Mouse (Mus musculus): ENCODE results near the gene Zfp64. TPM values are rescaled to one million over a fixed set of nuclear protein-coding genes. Genes with fewer than 3 reads are reported as not detected.
"Not testable (repeated sequence)": the region's sequence is repeated elsewhere in the genome, so short reads cannot be mapped to it uniquely, and the experiment has no call there.

Gene Zfp64
- polyA plus RNA-seq, 1 experiment from 2014 or later, result 24.1 TPM

GRCm38 (mm10) chr2:168864905-168865304 lies 90.5 kb downstream of the Zfp64 start:
- ATAC-seq (ENCODE audit: low FRiP score), result no peak

GRCm38 (mm10) chr2:168862694-168863093 lies 92.7 kb downstream of the Zfp64 start:
- WGBS, result 53% methylated on average over 4 of the region's 4 CpGs
- H3K27ac ChIP-seq (replicated peaks), result no peak overlapping the region
- ATAC-seq (ENCODE audit: low FRiP score), result no peak

More at GRCm38 (mm10) chr2:168864905-168865304, 90.5 kb downstream of the Zfp64 start:
- Histone ChIP-seq H3K9me3 (replicated peaks) (no peaks in the 10 kb centered on the region), H3K4me2 (no peak overlapping the region), H3K9ac (replicated peaks) (no peak overlapping the region), H3K36me3 (no peaks in the 10 kb centered on the region), H3K4me1 (peaks cover 4% of the 10 kb centered on the region), H3K27me3 (replicated peaks) (no peaks in the 10 kb centered on the region), H3K4me3 (replicated peaks) (no peak overlapping the region), H3K27ac (replicated peaks) (no peak overlapping the region)
- 88% methylated on average over 5 of the region's 5 CpGs for WGBS

GRCm38 (mm10) chr2:168860922-168861740 lies 94.3 kb downstream of the Zfp64 start:
- Histone ChIP-seq H3K36me3 (no peaks in the 10 kb centered on the region), H3K27ac (replicated peaks) (no peak overlapping the region), H3K4me3 (replicated peaks) (no peak overlapping the region), H3K4me1 (peaks cover 4% of the 10 kb centered on the region), H3K9me3 (replicated peaks) (no peaks in the 10 kb centered on the region), H3K9ac (replicated peaks) (no peak overlapping the region), H3K4me2 (no peak overlapping the region), H3K27me3 (replicated peaks) (no peaks in the 10 kb centered on the region)
- WGBS, result 29% methylated on average over 24 of the region's 24 CpGs
- ATAC-seq (ENCODE audit: low FRiP score), result no peak

More at GRCm38 (mm10) chr2:168862694-168863093, 92.7 kb downstream of the Zfp64 start:
- Histone ChIP-seq H3K4me2 (no peak overlapping the region), H3K9ac (replicated peaks) (no peak overlapping the region), H3K36me3 (no peaks in the 10 kb centered on the region), H3K4me1 (peaks cover 4% of the 10 kb centered on the region), H3K9me3 (replicated peaks) (no peaks in the 10 kb centered on the region), H3K27me3 (replicated peaks) (no peaks in the 10 kb centered on the region), H3K4me3 (replicated peaks) (no peak overlapping the region)

GRCm38 (mm10) chr2:168860032-168860691 lies 95.2 kb downstream of the Zfp64 start:
- no peaks in the 10 kb centered on the region for H3K36me3 ChIP-seq
- 10% methylated on average over 16 of the region's 16 CpGs for WGBS
- H3K4me2 ChIP-seq, result no peak overlapping the region
- no peaks in the 10 kb centered on the region for H3K9me3 ChIP-seq (replicated peaks)
- no peak overlapping the region for H3K9ac ChIP-seq (replicated peaks)
- no peak overlapping the region for H3K27ac ChIP-seq (replicated peaks)
- no peak for ATAC-seq (ENCODE audit: low FRiP score)
- H3K4me1 ChIP-seq, result peaks cover 4% of the 10 kb centered on the region
- no peaks in the 10 kb centered on the region for H3K27me3 ChIP-seq (replicated peaks)
- H3K4me3 ChIP-seq (replicated peaks), result no peak overlapping the region

GRCm38 (mm10) chr2:168856638-168857037 lies 98.7 kb downstream of the Zfp64 start:
- no peaks in the 10 kb centered on the region for H3K27me3 ChIP-seq (replicated peaks)
- ATAC-seq (ENCODE audit: low FRiP score), result no peak
- H3K9ac ChIP-seq (replicated peaks), result no peak overlapping the region
- 75% methylated on average over 7 of the region's 7 CpGs for WGBS
- H3K36me3 ChIP-seq, result no peaks in the 10 kb centered on the region
- no peaks in the 10 kb centered on the region for H3K9me3 ChIP-seq (replicated peaks)
- H3K4me1 ChIP-seq, result peaks cover 4% of the 10 kb centered on the region
- H3K4me2 ChIP-seq, result no peak overlapping the region
- H3K27ac ChIP-seq (replicated peaks), result no peak overlapping the region
- no peak overlapping the region for H3K4me3 ChIP-seq (replicated peaks)

- 80% methylated on average over 1 of the region's 1 CpGs for WGBS
- Histone ChIP-seq H3K4me3 (replicated peaks) (no peak overlapping the region), H3K36me3 (no peaks in the 10 kb centered on the region), H3K4me1 (no peaks in the 10 kb centered on the region), H3K4me2 (no peak overlapping the region), H3K9ac (replicated peaks) (no peak overlapping the region), H3K27me3 (replicated peaks) (no peaks in the 10 kb centered on the region), H3K27ac (replicated peaks) (no peak overlapping the region), H3K9me3 (replicated peaks) (no peaks in the 10 kb centered on the region)
- no peak for ATAC-seq (ENCODE audit: low FRiP score)
Observed at GRCm38 (mm10) chr2:168854777-168855176, 100.6 kb downstream of the Zfp64 start.

- 92% methylated on average over 13 of the region's 13 CpGs for whole genome bisulfite sequencing
- not testable (repeated sequence) for ATAC-seq (ENCODE audit: low FRiP score); H3K27ac ChIP-seq (replicated peaks); H3K9ac ChIP-seq (replicated peaks); H3K4me1 ChIP-seq; H3K27me3 ChIP-seq (replicated peaks); H3K36me3 ChIP-seq; H3K4me2 ChIP-seq; H3K4me3 ChIP-seq (replicated peaks); H3K9me3 ChIP-seq (replicated peaks)
Observed at GRCm38 (mm10) chr2:168853869-168854268, 101.5 kb downstream of the Zfp64 start.

GRCm38 (mm10) chr2:168851545-168851944 lies 103.8 kb downstream of the Zfp64 start:
- no peaks in the 10 kb centered on the region for H3K4me1 ChIP-seq
- ATAC-seq (ENCODE audit: low FRiP score), result no peak
- no peak overlapping the region for H3K9ac ChIP-seq (replicated peaks)
- 65% methylated on average over 10 of the region's 10 CpGs for WGBS
- H3K27ac ChIP-seq (replicated peaks), result no peak overlapping the region
- H3K27me3 ChIP-seq (replicated peaks), result no peaks in the 10 kb centered on the region
- no peaks in the 10 kb centered on the region for H3K36me3 ChIP-seq
- no peak overlapping the region for H3K4me3 ChIP-seq (replicated peaks)
- H3K4me2 ChIP-seq, result no peak overlapping the region
- H3K9me3 ChIP-seq (replicated peaks), result no peaks in the 10 kb centered on the region

- Histone ChIP-seq H3K4me1 (no peaks in the 10 kb centered on the region), H3K4me2 (no peak overlapping the region), H3K9me3 (replicated peaks) (no peaks in the 10 kb centered on the region), H3K4me3 (replicated peaks) (no peak overlapping the region), H3K9ac (replicated peaks) (no peak overlapping the region), H3K27ac (replicated peaks) (no peak overlapping the region), H3K36me3 (no peaks in the 10 kb centered on the region), H3K27me3 (replicated peaks) (no peaks in the 10 kb centered on the region)
- ATAC-seq (ENCODE audit: low FRiP score), result no peak
- WGBS, result 87% methylated on average over 3 of the region's 3 CpGs
Observed at GRCm38 (mm10) chr2:168848553-168848952, 106.8 kb downstream of the Zfp64 start.

GRCm38 (mm10) chr2:168846180-168846720 lies 109.1 kb downstream of the Zfp64 start:
- no peak overlapping the region for H3K9ac ChIP-seq (replicated peaks)
- peaks cover 9% of the 10 kb centered on the region for H3K4me1 ChIP-seq
- no peak for ATAC-seq (ENCODE audit: low FRiP score)

More at GRCm38 (mm10) chr2:168846180-168846720, 109.1 kb downstream of the Zfp64 start:
- no peak overlapping the region for H3K4me2 ChIP-seq
- no peaks in the 10 kb centered on the region for H3K9me3 ChIP-seq (replicated peaks)
- H3K4me3 ChIP-seq (replicated peaks), result no peak overlapping the region
- no peaks in the 10 kb centered on the region for H3K36me3 ChIP-seq
- peaks cover 6% of the 10 kb centered on the region for H3K27me3 ChIP-seq (replicated peaks)
- 80% methylated on average over 7 of the region's 7 CpGs for WGBS
- no peak overlapping the region for H3K27ac ChIP-seq (replicated peaks)
